Mouse (Mus musculus): ENCODE results near the gene Gm9573. TPM values are rescaled to one million over a fixed set of nuclear protein-coding genes. Genes with fewer than 3 reads are reported as not detected.
A peak's percentile ranks its signal among the peaks of the same experiment; 100 is the strongest.

The Gm9573 gene
- not detected in 2 replicates for polyA plus RNA-seq (2012; ENCODE audit: insufficient read depth, insufficient read length, missing spikeins)

DNA sequence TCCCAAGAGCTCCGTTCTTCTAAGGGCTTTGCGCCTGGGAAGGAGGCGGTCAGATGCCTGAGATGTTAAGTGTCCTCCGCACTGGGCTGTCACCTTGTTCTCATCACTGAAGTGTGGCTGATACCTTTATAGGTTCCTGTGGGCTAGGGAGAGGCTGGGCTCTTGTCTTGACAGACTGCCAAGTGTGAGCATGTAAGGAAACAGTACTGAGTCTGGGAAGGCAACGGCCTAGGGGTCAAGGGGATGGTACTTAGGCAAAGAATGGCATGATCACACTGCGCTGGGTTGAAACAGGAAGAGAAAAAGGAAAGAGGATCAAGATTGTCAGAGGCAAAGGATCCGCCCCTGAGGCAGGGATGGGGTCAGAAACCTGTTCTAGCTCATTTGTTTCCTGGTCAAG lies at the start of gene Gm9573:
Gene Gm9573 (minus strand): TSS at position 101 of the 400 bp plus-strand sequence.
- H3K4me3 ChIP-seq (ENCODE audit: insufficient read depth, low read length): no peak within 1 kb of the TSS
- H3K27ac ChIP-seq (ENCODE audit: insufficient read depth, low read depth, low read length): no peak within 1 kb of the TSS
- 0 out of 2 replicates have a peak, but pooled peaks cover 2% of the 10 kb centered on the region for H3K4me1 ChIP-seq (ENCODE audit: control insufficient read depth, insufficient read depth, low read length)
- TF ChIP-seq POLR2A (IDR thresholded peaks at IDR 0.05; ENCODE audit: borderline replicate concordance, low read depth, low read length) (no peak), CTCF (IDR thresholded peaks at IDR 0.05; ENCODE audit: low read depth, low read length) (no peak)

DNA sequence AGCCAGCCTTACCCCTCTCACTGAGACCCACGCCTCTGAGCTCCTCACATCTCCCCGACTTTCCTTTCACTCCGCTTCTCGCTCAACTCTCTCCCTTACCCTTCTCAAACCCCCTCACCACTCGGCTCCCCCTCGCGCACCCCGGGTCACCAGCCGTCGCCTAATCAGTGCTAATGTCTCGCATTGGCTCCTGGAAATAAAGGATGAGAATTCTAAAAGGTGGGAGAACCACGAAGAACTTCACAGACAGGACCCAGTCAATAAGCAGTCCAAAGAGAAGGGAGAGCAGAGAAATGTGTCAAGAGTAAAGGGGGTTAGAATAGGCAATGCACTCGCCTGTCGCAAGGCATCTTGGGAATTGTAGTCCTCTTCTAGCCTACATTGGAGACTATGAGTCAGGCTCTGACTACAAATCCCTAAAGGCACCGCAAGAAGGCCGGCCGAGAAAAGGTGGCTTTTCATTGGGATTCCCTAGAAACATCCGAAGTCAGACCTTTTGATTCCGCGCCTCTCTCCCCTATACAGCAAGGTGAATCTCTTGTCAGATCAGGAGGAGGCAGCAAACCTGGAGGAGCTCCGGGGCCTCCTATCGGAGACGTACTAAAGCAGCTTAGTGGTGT lies 47.1 kb upstream of the Gm9573 start, which contains the start of gene Gtf2h4:
Gene Gtf2h4 (minus strand): TSS at position 324 of the 620 bp plus-strand sequence.
- TF ChIP-seq POLR2A (IDR thresholded peaks at IDR 0.05; ENCODE audit: borderline replicate concordance, low read depth, low read length): no peak
- no peak for TF ChIP-seq CTCF (IDR thresholded peaks at IDR 0.05; ENCODE audit: low read depth, low read length)
- Histone ChIP-seq H3K27ac (ENCODE audit: insufficient read depth, low read depth, low read length) (no peak within 1 kb of the TSS), H3K4me1 (ENCODE audit: control insufficient read depth, insufficient read depth, low read length) (peaks cover 4% of the 10 kb centered on the region; the same call in 1 of the 2 replicates), H3K4me3 (ENCODE audit: insufficient read depth, low read length) (peak within 1 kb of the TSS; percentile 87)

DNA sequence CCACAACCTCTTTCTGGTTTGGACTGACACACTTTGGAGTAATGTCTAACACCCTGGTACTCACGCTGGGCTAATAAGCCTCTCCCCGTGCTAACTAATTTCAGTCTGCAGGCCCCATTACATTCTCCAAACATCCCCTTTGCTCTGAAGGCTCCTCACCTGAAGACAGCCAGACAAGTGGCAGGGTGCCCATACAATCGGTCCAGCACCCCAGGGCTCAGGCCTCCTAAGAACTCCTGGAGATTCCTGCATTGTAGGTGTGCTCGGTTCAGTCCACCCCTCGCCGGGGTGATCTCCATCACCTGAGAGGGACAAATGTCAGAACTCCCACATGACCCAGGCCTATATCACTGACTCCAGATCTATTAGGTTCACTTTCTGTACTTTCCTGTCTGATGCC lies 46.1 kb upstream of the Gm9573 start:
- peak overlapping the region; percentile 87 for H3K4me3 ChIP-seq (ENCODE audit: insufficient read depth, low read length)
- no peak overlapping the region for H3K27ac ChIP-seq (ENCODE audit: insufficient read depth, low read depth, low read length)
- TF ChIP-seq CTCF (IDR thresholded peaks at IDR 0.05; ENCODE audit: low read depth, low read length): no peak
- TF ChIP-seq POLR2A (IDR thresholded peaks at IDR 0.05; ENCODE audit: borderline replicate concordance, low read depth, low read length): no peak
- peaks cover 7% of the 10 kb centered on the region; the same call in 1 of the 2 replicates for H3K4me1 ChIP-seq (ENCODE audit: control insufficient read depth, insufficient read depth, low read length)

DNA sequence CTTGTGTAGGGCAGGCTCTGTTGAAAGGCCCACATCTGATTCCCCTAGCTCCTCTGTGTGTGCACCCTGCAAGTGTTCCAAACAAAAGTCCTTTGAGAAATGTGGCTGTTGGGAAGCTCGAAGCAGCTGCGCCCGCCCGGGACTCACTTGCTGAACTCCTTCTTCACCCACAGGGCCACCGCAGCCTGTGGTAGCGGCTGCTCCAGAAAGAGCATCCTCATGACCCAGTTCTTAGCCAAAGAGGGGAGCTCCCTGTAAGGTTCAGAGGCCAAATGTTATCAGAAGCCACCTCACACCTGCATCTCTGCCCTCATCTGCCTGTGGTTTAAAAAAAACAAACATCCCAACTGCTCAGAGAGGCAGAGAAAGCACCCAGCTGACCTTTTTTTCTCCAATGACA lies 45.4 kb upstream of the Gm9573 start:
- H3K4me3 ChIP-seq (ENCODE audit: insufficient read depth, low read length): no peak overlapping the region
- H3K4me1 ChIP-seq (ENCODE audit: control insufficient read depth, insufficient read depth, low read length): peaks cover 7% of the 10 kb centered on the region; the same call in 1 of the 2 replicates
- no peak overlapping the region for H3K27ac ChIP-seq (ENCODE audit: insufficient read depth, low read depth, low read length)

DNA sequence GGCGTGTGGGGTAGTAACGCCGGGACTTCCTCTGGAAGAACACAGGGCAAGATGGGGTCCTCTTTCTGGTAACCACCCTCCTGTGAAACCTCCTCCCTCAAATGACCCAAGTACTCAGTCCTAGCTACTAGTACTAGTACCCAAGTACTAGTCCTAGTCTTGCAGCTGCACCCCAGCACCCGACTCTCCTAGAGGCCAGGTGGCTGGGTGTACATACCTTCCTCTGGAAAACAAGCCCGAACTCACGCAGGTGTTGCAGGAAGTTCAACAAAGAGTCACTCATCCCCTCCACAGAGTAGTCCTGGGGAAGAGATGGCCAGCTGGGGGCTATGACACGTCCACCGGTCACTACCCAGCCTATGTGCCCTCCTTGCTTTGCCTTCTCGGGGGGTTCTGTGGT lies 43.3 kb upstream of the Gm9573 start:
- TF ChIP-seq CTCF (IDR thresholded peaks at IDR 0.05; ENCODE audit: low read depth, low read length) (no peak), POLR2A (IDR thresholded peaks at IDR 0.05; ENCODE audit: borderline replicate concordance, low read depth, low read length) (no peak)
- Histone ChIP-seq H3K4me3 (ENCODE audit: insufficient read depth, low read length) (no peak overlapping the region), H3K4me1 (ENCODE audit: control insufficient read depth, insufficient read depth, low read length) (peaks cover 7% of the 10 kb centered on the region; the same call in 1 of the 2 replicates), H3K27ac (ENCODE audit: insufficient read depth, low read depth, low read length) (no peak overlapping the region)

More for the DNA sequence above, 45.4 kb upstream of the Gm9573 start:
- TF ChIP-seq CTCF (IDR thresholded peaks at IDR 0.05; ENCODE audit: low read depth, low read length) (no peak), POLR2A (IDR thresholded peaks at IDR 0.05; ENCODE audit: borderline replicate concordance, low read depth, low read length) (no peak)

DNA sequence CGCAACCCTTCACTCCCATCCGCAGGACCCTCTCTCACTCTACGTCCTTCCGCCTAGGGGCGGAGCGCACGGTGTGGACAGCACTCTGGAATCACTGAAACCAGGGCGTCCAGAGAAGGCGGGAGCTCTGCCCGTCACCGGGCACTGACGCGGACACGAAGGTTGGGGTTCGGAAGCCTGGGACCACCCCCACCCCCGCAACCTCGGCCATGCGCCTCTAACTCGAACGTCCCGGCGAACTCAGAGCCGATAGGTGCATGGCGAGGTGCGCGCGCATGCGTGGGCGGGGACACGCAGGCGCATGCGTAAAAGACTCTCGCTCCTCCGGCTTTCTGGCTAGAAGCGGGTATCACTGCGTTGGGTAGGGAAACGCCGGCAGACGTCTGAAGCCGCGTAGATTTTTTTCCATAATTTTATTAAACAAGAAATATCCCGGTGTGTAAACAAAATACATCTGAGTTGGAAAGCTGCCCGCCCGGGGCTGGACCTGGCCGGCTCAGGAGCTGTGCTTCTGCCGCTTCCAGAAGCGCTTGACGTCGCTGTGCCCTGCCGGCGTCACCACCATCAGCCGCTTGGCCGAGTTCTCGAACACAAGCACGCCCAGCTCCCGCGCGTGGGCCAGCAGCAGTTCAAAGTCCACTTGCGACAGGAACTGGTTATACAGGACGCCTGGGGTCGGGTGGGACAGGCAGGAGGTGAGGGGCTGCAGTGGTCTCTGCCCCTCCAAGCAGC lies 41.1 kb upstream of the Gm9573 start, which contains the start of gene Vars2:
Gene Vars2 (minus strand): TSS at position 259 of the 732 bp plus-strand sequence.
- TF ChIP-seq CTCF (IDR thresholded peaks at IDR 0.05; ENCODE audit: low read depth, low read length): no peak
- H3K4me3 ChIP-seq (ENCODE audit: insufficient read depth, low read length): peak within 1 kb of the TSS; percentile 96
- peak within 1 kb of the TSS; percentile 54 for H3K27ac ChIP-seq (ENCODE audit: insufficient read depth, low read depth, low read length)
- peaks cover 3% of the 10 kb centered on the region; the same call in 1 of the 2 replicates for H3K4me1 ChIP-seq (ENCODE audit: control insufficient read depth, insufficient read depth, low read length)

DNA sequence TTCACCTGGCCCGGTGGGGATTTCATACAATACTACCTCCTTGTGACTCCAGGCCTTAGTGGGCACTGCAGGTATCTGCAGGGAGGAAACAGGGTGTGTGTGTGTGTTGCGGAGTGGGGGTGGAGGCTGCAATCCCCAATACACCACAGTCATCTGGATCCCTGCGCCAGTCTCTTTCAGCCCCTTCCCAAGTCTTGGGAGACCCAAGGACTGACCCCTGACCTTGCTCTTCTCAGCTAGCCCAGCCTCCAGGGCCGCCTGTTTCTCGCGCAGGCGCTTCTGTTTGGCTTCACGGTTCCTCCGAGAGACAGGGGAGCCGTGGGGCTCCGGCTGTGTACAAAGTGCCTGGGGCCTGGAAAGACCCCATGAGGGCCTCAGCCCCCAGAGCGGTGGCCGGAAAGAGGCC lies 40.4 kb upstream of the Gm9573 start:
- TF ChIP-seq CTCF (IDR thresholded peaks at IDR 0.05; ENCODE audit: low read depth, low read length) (no peak), POLR2A (IDR thresholded peaks at IDR 0.05; ENCODE audit: borderline replicate concordance, low read depth, low read length) (no peak)
- H3K4me3 ChIP-seq (ENCODE audit: insufficient read depth, low read length): peak overlapping the region; percentile 96
- H3K4me1 ChIP-seq (ENCODE audit: control insufficient read depth, insufficient read depth, low read length): peaks cover 3% of the 10 kb centered on the region; the same call in 1 of the 2 replicates
- peak overlapping the region; percentile 54 for H3K27ac ChIP-seq (ENCODE audit: insufficient read depth, low read depth, low read length)

DNA sequence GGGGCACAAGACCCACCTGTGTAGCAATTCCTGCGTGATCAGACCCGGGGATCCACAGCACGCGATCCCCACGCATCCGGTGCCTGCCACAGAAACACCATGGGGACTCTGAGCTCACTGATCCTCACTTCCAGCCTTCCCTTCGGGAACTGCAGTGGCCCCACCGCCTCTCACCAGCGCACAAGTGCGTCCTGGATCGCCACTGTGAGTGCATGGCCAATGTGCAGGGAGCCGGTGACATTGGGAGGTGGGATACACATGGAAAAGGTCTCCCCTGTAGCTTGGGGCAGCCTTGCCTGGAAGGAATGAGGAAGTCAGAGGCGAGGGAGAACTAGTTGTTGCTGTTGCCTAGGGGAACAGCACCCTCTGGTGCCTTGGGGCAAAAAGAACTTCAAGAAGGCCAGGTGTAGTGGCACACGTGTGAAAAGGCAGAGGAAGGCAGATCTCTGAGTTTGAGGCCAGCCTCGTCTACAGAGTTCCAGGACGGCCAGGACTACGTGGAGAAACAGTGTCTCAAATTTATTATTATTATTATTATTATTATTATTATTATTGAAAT lies 39.6 kb upstream of the Gm9573 start:
- peaks cover 3% of the 10 kb centered on the region; the same call in 1 of the 2 replicates for H3K4me1 ChIP-seq (ENCODE audit: control insufficient read depth, insufficient read depth, low read length)

DNA sequence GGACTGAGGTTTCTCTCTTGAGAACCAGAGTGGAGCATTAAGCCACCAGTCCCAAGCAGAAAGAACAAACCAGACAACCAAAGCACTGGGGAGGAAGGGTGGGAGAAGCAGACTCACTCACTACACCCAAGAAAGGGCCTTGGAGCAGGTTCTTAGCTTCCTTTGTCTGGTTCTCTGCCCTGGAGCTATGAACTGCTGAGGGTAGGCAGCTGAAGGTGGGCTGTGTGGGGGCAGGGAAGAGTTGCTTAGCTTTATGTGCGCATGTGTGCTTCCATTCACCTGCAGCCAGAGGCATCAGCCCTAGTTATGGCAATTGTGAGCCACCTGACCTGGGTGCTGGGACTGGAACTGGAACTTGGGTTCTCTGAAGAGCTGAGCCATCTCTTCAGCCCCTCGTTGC lies 26.6 kb upstream of the Gm9573 start:
- H3K4me1 ChIP-seq (ENCODE audit: control insufficient read depth, insufficient read depth, low read length): no peaks in the 10 kb centered on the region
- H3K27ac ChIP-seq (ENCODE audit: insufficient read depth, low read depth, low read length): no peak overlapping the region
- TF ChIP-seq POLR2A (IDR thresholded peaks at IDR 0.05; ENCODE audit: borderline replicate concordance, low read depth, low read length) (no peak), CTCF (IDR thresholded peaks at IDR 0.05; ENCODE audit: low read depth, low read length) (no peak)
- H3K4me3 ChIP-seq (ENCODE audit: insufficient read depth, low read length): no peak overlapping the region

More for the DNA sequence above, 39.6 kb upstream of the Gm9573 start:
- no peak overlapping the region for H3K27ac ChIP-seq (ENCODE audit: insufficient read depth, low read depth, low read length)
- H3K4me3 ChIP-seq (ENCODE audit: insufficient read depth, low read length): no peak overlapping the region
- TF ChIP-seq CTCF (IDR thresholded peaks at IDR 0.05; ENCODE audit: low read depth, low read length) (peak; percentile 51), POLR2A (IDR thresholded peaks at IDR 0.05; ENCODE audit: borderline replicate concordance, low read depth, low read length) (no peak)
